Mouse (Mus musculus): ENCODE results near the gene C1qtnf7. TPM values are rescaled to one million over a fixed set of nuclear protein-coding genes. Genes with fewer than 3 reads are reported as not detected.

C1qtnf7 gene
- polyA plus RNA-seq, 1 experiment from 2014 or later = 1.7 TPM

DNA sequence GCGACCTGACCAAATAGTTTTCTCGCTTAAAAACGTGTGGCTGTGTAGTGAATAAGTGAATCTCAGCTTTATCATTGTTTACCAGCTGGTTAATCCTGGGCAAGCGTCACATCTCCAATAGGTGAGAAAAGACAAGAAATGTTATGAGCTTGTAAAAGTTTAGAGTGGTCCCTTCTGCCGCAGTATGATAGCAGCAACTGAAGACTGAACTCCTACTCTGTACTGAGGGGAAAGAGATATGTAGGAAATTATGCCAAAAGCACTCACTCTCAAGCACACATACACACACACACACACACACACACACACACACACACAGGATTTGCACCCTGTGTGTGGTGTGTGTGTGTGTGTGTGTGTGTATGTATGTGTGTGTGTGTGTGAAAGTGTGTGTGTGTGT is 26.2 kb downstream of the C1qtnf7 start:
- 81% methylated on average over 5 of the region's 5 CpGs for WGBS
- no peak overlapping the region for H3K27ac ChIP-seq (replicated peaks)
- no peaks in the 10 kb centered on the region for H3K9me3 ChIP-seq (replicated peaks)
- no peaks in the 10 kb centered on the region for H3K4me1 ChIP-seq
- no peak overlapping the region for H3K4me2 ChIP-seq
- H3K9ac ChIP-seq (replicated peaks) = no peak overlapping the region
- no peak overlapping the region for H3K4me3 ChIP-seq (replicated peaks)
- ATAC-seq (ENCODE audit: low FRiP score) = no peak
- no peaks in the 10 kb centered on the region for H3K27me3 ChIP-seq (replicated peaks)
- no peaks in the 10 kb centered on the region for H3K36me3 ChIP-seq

DNA sequence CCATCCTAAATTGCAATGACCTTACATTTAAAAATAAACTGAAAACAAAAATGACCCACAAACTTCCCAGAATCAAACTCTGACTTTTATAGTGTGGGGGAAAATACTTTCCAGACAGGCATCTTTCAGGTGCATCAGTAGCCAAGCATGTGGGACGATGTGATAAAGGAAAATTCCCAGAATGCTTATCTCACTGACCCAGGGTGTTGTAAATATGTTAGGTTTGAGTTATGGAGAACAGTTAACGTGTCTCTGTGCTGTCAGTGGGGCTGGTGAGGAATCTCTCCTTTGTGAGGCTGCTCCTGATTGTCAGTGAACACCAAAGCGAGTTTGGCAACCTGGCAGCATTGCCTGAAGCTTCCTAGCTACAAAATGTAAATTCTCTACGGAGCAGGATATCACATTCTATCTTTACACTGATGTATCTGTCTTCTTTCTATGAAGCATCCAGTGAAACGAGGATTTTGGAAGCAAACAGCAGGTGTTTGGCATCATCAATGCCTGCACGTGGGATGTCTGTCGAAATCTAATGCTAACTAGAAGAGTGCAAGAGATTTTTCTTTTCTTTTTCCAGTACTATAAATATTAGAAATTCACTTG is 27.0 kb downstream of the C1qtnf7 start:
- H3K36me3 ChIP-seq = no peaks in the 10 kb centered on the region
- no peaks in the 10 kb centered on the region for H3K9me3 ChIP-seq (replicated peaks)
- whole genome bisulfite sequencing = 60% methylated on average over 7 of the region's 7 CpGs
- no peaks in the 10 kb centered on the region for H3K27me3 ChIP-seq (replicated peaks)
- no peak overlapping the region for H3K4me2 ChIP-seq
- no peak for ATAC-seq (ENCODE audit: low FRiP score)
- no peak overlapping the region for H3K27ac ChIP-seq (replicated peaks)
- H3K4me3 ChIP-seq (replicated peaks) = no peak overlapping the region
- no peak overlapping the region for H3K9ac ChIP-seq (replicated peaks)
- no peaks in the 10 kb centered on the region for H3K4me1 ChIP-seq

DNA sequence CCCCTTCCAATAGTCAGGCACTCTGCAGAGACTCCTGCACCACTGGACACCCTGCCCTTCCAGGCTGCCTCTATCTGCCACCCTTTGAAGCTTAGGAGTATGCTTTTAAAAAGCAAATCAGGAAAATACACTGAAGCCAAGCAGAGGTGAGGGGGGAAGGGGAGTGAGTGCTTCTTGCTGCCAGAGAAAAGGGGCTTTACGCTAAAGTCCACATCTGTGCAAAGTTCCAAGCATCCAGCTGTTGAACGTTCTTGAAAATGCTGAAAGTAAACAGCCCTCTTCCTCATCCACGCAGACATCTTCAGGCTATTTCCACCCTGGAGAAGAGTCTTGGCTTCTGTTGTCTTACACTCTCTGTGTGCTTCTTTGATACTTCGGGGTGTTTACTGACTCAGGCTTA is 34.6 kb downstream of the C1qtnf7 start:
- no peak overlapping the region for H3K4me2 ChIP-seq
- H3K27me3 ChIP-seq (replicated peaks) = no peaks in the 10 kb centered on the region
- no peak for ATAC-seq (ENCODE audit: low FRiP score)
- H3K4me1 ChIP-seq = peaks cover 9% of the 10 kb centered on the region
- 72% methylated on average over 4 of the region's 4 CpGs for WGBS
- no peak overlapping the region for H3K4me3 ChIP-seq (replicated peaks)
- H3K36me3 ChIP-seq = no peaks in the 10 kb centered on the region
- no peak overlapping the region for H3K27ac ChIP-seq (replicated peaks)
- no peaks in the 10 kb centered on the region for H3K9me3 ChIP-seq (replicated peaks)
- no peak overlapping the region for H3K9ac ChIP-seq (replicated peaks)

DNA sequence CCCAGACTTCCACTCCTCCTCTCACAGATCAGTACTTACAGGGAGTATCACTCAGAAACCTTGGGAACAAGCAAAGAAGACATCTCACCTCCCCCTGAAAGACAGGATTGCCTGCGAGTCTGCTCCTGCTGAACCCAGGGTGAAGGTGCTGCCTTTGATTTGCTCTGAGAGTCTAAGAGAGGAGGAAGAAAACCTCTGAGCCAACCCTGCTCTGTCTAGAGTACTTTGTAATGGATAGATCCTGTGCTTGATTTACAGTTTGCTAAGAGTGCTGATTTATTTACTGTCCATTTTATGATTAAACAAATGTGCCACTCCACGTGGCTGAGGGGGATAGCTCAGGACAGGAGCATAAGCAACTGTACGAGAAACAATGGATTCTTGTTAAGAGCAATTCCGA is 35.1 kb downstream of the C1qtnf7 start:
- H3K9ac ChIP-seq (replicated peaks) = no peak overlapping the region
- no peak overlapping the region for H3K4me2 ChIP-seq
- no peak for ATAC-seq (ENCODE audit: low FRiP score)
- peaks cover 10% of the 10 kb centered on the region for H3K4me1 ChIP-seq
- H3K27ac ChIP-seq (replicated peaks) = no peak overlapping the region
- no peaks in the 10 kb centered on the region for H3K27me3 ChIP-seq (replicated peaks)
- no peaks in the 10 kb centered on the region for H3K36me3 ChIP-seq
- no peak overlapping the region for H3K4me3 ChIP-seq (replicated peaks)
- no peaks in the 10 kb centered on the region for H3K9me3 ChIP-seq (replicated peaks)
- WGBS = 59% methylated on average over 4 of the region's 4 CpGs

DNA sequence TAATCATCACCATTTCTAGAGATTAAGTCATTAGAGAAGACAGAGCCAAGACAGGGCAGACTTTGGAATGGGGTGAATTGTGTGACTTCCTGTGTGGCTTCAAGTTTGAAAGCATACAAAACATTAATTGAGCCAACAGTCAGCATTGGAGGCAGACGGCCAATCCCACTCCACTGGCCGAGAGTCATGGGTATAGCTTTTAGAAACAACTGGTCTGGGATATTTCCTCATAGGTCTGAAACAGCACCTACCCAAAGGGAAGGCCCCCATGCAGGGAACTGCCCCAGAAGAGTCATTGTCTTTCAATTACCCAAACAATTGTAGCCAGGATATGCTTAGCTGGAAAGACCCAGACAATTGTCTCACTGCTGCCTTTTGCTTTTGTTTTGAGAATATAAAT is 39.5 kb downstream of the C1qtnf7 start:
- H3K27me3 ChIP-seq (replicated peaks) = no peaks in the 10 kb centered on the region
- ATAC-seq (ENCODE audit: low FRiP score) = no peak
- 8% methylated on average over 2 of the region's 2 CpGs for WGBS

DNA sequence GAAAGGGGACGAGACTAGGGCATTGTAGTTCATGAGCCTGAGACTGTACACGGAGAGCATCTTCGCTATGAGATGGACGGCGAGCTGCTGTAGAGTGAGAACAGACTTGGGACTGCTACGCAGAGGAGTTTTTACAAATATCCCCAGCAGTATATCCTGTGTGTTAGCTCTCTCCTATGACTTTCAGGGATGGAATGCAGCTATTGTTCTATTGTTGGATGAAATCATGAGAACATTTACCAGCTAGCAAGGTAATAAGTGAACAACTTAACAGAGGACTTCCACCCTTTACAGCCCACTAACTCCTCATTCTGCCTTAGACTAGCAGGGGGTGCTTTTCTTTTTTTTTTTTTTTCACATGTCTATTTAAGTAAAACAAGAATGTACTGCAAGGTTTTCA is 40.1 kb downstream of the C1qtnf7 start:
- Histone ChIP-seq H3K9ac (replicated peaks) (no peak overlapping the region), H3K9me3 (replicated peaks) (no peaks in the 10 kb centered on the region), H3K4me1 (peaks cover 7% of the 10 kb centered on the region), H3K4me3 (replicated peaks) (no peak overlapping the region), H3K4me2 (no peak overlapping the region), H3K27ac (replicated peaks) (no peak overlapping the region), H3K36me3 (no peaks in the 10 kb centered on the region), H3K27me3 (replicated peaks) (no peaks in the 10 kb centered on the region)
- no peak for ATAC-seq (ENCODE audit: low FRiP score)
- 58% methylated on average over 6 of the region's 6 CpGs for WGBS

More for the DNA sequence above, 39.5 kb downstream of the C1qtnf7 start:
- H3K27ac ChIP-seq (replicated peaks) = no peak overlapping the region
- H3K9me3 ChIP-seq (replicated peaks) = no peaks in the 10 kb centered on the region
- H3K9ac ChIP-seq (replicated peaks) = no peak overlapping the region
- H3K4me1 ChIP-seq = peaks cover 10% of the 10 kb centered on the region
- H3K36me3 ChIP-seq = no peaks in the 10 kb centered on the region
- H3K4me2 ChIP-seq = no peak overlapping the region
- H3K4me3 ChIP-seq (replicated peaks) = no peak overlapping the region

DNA sequence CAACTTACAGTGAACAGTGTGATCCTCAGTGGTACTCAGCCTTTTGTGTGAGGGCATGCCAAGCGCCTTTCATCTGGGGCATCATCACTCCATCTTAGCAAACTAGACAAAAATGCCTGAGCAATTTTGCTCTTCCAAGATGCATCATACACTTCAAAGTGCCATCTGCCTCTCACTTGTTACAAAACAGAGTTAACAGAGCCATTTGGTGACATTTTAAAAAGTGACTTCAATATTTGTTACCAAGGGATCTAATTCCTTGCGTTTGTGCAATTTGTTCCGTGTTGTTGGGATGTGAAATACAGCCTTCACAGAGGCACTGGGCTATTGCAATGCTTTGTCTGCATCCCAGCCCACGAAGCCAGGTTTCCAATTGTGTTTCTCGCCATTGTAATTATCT is 42.1 kb downstream of the C1qtnf7 start:
- Histone ChIP-seq H3K27me3 (replicated peaks) (no peaks in the 10 kb centered on the region), H3K4me1 (peaks cover 5% of the 10 kb centered on the region; the same call in 1 of the 2 replicates), H3K9me3 (replicated peaks) (no peaks in the 10 kb centered on the region), H3K9ac (replicated peaks) (no peak overlapping the region), H3K36me3 (no peaks in the 10 kb centered on the region), H3K27ac (replicated peaks) (no peak overlapping the region), H3K4me3 (replicated peaks) (no peak overlapping the region), H3K4me2 (no peak overlapping the region)
- no peak for ATAC-seq (ENCODE audit: low FRiP score)
- 64% methylated on average over 5 of the region's 5 CpGs for WGBS

DNA sequence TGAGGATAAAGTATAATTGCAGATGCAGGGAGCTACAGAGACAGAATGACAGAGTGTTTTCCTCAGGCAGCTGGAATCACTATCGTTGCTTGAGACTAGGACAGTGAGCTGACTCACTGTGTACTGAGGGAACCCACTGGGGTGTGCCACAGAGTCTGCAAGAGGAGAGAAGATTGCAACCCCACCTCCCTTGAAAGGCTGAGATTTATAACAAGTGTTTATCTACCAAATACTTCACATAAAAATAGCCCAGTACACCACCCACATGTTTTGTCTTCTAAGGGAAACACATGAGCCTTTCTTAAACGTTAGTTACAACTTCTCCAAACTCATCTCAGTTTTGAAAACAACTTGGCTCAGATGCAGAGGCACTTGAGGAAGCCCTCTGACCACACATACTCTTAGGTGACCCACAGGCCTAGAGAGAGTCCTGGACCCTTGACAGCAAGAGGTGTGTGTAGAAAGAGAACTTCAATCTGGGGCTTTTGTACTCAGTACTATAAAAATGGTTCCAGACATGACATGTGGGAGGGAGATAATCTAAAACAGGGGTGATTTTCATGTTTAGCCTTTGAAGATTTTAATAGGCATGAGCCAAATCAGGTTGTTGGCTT is 46.4 kb downstream of the C1qtnf7 start:
- 51% methylated on average over 2 of the region's 2 CpGs for WGBS

DNA sequence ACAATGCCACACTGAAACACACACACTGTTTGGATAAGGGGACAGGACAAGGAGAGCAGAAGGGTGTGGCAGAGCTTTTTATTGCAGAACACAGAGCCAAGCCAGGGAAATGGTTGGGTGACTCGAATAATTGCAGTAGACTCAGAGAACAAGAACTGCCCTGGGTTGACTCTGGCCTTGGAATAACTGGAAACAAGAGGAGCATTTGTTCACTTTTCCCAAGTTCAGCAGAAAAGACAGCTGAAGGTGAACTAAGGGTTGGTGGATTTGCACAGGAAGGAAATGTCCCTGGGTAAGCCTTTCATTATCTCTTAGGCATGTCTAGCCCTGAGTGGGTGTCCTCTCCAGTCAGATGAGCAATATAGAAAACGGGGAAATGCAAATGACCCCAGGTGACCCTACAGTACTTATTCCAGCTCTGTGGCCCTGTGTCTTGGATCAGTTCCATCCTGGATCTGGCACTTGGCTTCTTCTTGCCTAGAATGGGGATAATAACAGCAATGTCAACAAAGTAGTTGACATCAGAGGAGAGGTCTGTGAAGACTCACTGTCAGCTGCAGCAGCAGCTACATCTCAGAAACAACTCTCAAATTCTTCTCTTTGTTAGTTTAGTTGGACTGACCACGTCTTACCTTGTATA is 54.5 kb downstream of the C1qtnf7 start:
- H3K27me3 ChIP-seq (replicated peaks) = no peaks in the 10 kb centered on the region
- WGBS = 70% methylated on average over 3 of the region's 3 CpGs
- ATAC-seq (ENCODE audit: low FRiP score) = no peak
- no peak overlapping the region for H3K4me3 ChIP-seq (replicated peaks)
- no peak overlapping the region for H3K9ac ChIP-seq (replicated peaks)
- no peaks in the 10 kb centered on the region for H3K9me3 ChIP-seq (replicated peaks)
- no peak overlapping the region for H3K27ac ChIP-seq (replicated peaks)
- H3K36me3 ChIP-seq = no peaks in the 10 kb centered on the region
- no peak overlapping the region for H3K4me2 ChIP-seq
- no peaks in the 10 kb centered on the region for H3K4me1 ChIP-seq

More for the DNA sequence above, 46.4 kb downstream of the C1qtnf7 start:
- H3K27ac ChIP-seq (replicated peaks) = no peak overlapping the region
- H3K4me2 ChIP-seq = no peak overlapping the region
- H3K9ac ChIP-seq (replicated peaks) = no peak overlapping the region
- H3K4me3 ChIP-seq (replicated peaks) = no peak overlapping the region
- no peaks in the 10 kb centered on the region for H3K4me1 ChIP-seq
- no peaks in the 10 kb centered on the region for H3K9me3 ChIP-seq (replicated peaks)
- no peaks in the 10 kb centered on the region for H3K36me3 ChIP-seq
- no peaks in the 10 kb centered on the region for H3K27me3 ChIP-seq (replicated peaks)
- ATAC-seq (ENCODE audit: low FRiP score) = no peak

DNA sequence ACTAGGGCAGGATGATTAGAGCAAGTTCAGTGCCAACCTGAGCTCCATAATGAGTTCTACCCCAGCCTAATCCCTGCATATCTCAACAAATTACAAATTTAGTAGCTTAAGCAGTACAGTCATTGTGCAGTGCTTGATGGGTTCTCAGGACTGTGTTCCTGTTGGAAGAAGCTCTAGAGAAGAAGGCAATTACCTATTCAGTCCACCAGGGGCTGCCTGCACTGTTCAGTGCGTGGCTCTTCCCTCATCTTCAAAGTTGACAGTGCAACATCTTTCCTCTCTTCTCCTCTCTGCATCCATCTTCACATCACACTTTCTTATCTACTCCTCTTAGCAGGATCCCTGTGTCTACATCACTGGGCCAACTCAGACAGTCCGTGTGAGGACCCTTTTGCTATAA is 67.5 kb downstream of the C1qtnf7 start:
- 30% methylated on average over 2 of the region's 2 CpGs for WGBS
- H3K27ac ChIP-seq (replicated peaks) = no peak overlapping the region

DNA sequence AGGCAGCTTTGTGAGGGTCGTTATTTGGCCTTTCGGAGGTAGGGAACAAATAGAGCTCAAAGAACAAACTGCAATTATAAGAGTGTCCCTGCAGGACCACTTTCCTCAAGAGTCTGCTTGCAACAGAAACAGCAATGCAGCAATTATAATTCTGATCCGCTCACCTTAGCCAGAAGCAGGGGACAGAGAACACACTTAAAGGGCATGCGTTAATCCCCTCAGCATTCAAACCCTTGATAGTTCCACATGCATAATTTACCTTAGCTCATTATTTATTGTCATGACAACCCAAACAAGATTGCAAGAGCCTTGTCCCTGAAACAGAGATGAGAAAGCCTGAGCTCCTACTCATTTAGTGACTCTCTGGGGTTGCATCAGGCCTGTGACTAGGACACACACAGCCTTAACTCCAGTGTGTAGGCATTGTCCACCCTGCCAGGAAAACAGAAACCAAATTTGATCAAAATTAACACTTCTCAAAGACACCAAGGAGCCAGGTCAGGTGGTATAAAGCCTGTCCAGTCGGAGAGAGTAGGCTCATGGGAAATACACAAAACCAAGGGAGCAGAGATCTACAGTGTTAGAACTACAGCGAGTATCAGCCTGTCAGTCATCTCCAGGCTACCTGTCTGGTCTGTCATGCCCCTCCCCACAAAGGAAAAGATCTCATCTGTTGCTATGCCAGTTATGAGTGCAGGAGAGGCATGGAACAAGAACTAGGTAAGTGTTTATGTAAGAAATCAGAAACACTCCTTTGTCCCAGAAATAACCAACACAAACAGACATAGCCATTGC is 68.2 kb downstream of the C1qtnf7 start:
- Histone ChIP-seq H3K27ac (replicated peaks) (no peak overlapping the region), H3K9me3 (replicated peaks) (no peaks in the 10 kb centered on the region), H3K4me1 (no peaks in the 10 kb centered on the region), H3K27me3 (replicated peaks) (no peaks in the 10 kb centered on the region), H3K4me3 (replicated peaks) (no peak overlapping the region), H3K4me2 (no peak overlapping the region), H3K9ac (replicated peaks) (no peak overlapping the region), H3K36me3 (no peaks in the 10 kb centered on the region)
- WGBS = 74% methylated on average over 6 of the region's 6 CpGs
- no peak for ATAC-seq (ENCODE audit: low FRiP score)

More for the DNA sequence above, 67.5 kb downstream of the C1qtnf7 start:
- Histone ChIP-seq H3K36me3 (no peaks in the 10 kb centered on the region), H3K9ac (replicated peaks) (no peak overlapping the region), H3K9me3 (replicated peaks) (no peaks in the 10 kb centered on the region), H3K4me3 (replicated peaks) (no peak overlapping the region), H3K27me3 (replicated peaks) (no peaks in the 10 kb centered on the region), H3K4me2 (no peak overlapping the region), H3K4me1 (no peaks in the 10 kb centered on the region)
- ATAC-seq (ENCODE audit: low FRiP score) = no peak; the same call in 1 of the 2 replicates

Data from neural tube, embryonic 15.5 days (tissue).